Mouse (Mus musculus) hindbrain, postnatal 0 days (tissue): ENCODE data around the gene C1ql3. TPM values are rescaled to one million over a fixed set of nuclear protein-coding genes. Genes with fewer than 3 reads are reported as not detected.

Source experiments
- ATAC-seq: fragments of 200-750 bp; cut with Nextera tagmentation; 2 replicates; pipeline ENCODE4 v1.8.0; 2017; ENCODE audit warnings: mild to moderate bottlenecking, moderate TSS enrichment, moderate library complexity
- DNase-seq: peaks from one replicate; pipeline ENCODE4 v3.0.0-alpha.2; 2015; ENCODE audit warnings: low spot score
- H3K27ac ChIP-seq: fragments of 300-500 bp; sonication (generic); 2 replicates; pipeline ENCODE4 v1.5.1; 2014; ENCODE audit warnings: mild to moderate bottlenecking
- H3K27me3 ChIP-seq: fragments of 300-500 bp; sonication (generic); 2 replicates; pipeline ENCODE4 v1.6.1; 2014; ENCODE audit warnings: low read length, mixed read lengths; ENCODE audit not compliant: insufficient read depth
- H3K36me3 ChIP-seq: fragments of 300-500 bp; sonication (generic); 2 replicates; pipeline ENCODE4 v1.6.1; 2014; ENCODE audit warnings: low read length, mixed read lengths; ENCODE audit not compliant: insufficient read depth
- H3K4me1 ChIP-seq: fragments of 300-500 bp; sonication (generic); 2 replicates; pipeline ENCODE4 v1.6.1; 2014; ENCODE audit warnings: antibody characterized with exemption, low read length, mixed read lengths; ENCODE audit not compliant: insufficient read depth
- H3K4me2 ChIP-seq: fragments of 300-500 bp; sonication (generic); 2 replicates; pipeline ENCODE4 v1.6.1; 2014; ENCODE audit warnings: low read depth, mild to moderate bottlenecking, low read length, moderate library complexity, mixed read lengths
- H3K4me3 ChIP-seq: fragments of 300-500 bp; sonication (generic); 2 replicates; pipeline ENCODE4 v1.5.1; 2014; ENCODE audit warnings: low read length
- H3K9ac ChIP-seq: fragments of 300-500 bp; sonication (generic); replicated peaks from 2 replicates; pipeline ENCODE4 v1.6.1; 2014; ENCODE audit warnings: mild to moderate bottlenecking, low read length, moderate library complexity, mixed read lengths
- H3K9me3 ChIP-seq: fragments of 300-500 bp; sonication (generic); 2 replicates; pipeline ENCODE4 v1.6.1; 2016; ENCODE audit warnings: low read length, mixed read lengths
- CTCF ChIP-seq: IDR thresholded peaks from 2 replicates; pipeline ENCODE4 v1.5.1; 2016; ENCODE audit warnings: antibody characterized with exemption, control low read depth, low read depth
- WGBS: fragments of 180-500 bp; shearing (Covaris S2); extraction: QIAGEN DNeasy Blood & Tissue Kit; methylation state at CpG from one replicate; pipeline ENCODE4 v1.1.7; 2014; 5-methylcytosine and 5-hydroxymethylcytosine counted together
- polyA plus RNA-seq: library from polyadenylated mRNA; unstranded; fragments of >200 nt; fragmentation: Nextera tagmentation; extraction: Ambion mirVana; gene quantifications from 2 replicates; pipeline ENCODE4 v1.2.1, GENCODE M21; 2015
- total RNA-seq: library from RNA; depleted of rRNA; stranded (reverse); fragments of >200 nt; gene quantifications from 2 replicates; pipeline ENCODE4 v1.2.3, GENCODE M21; 2014

The C1ql3 gene
- total and polyA plus RNA-seq, 2 experiments from 2014 or later, result 7.5 to 23.0 TPM

DNA sequence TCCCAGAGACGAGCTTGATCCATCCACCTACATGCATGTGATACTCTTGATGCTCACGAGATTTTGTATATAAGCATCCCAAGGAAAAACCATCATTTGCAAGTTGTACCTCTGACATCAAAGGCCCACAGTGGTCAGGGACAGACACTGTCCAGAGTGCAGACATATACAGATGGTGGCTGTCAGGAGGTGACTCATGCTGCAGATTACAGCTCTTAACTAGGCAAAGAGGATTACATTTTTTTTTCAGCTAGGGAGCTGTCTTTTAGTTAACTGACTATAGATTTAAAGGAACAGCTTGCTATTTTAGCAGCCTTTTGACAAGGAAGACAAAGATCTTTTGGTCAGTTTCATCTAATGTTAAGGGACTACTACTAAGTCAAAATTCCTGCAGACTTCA lies 11.6 kb downstream of the C1ql3 start:
- H3K9ac ChIP-seq, result no peak overlapping the region
- no peaks in the 10 kb centered on the region for H3K4me1 ChIP-seq
- H3K36me3 ChIP-seq, result no peaks in the 10 kb centered on the region
- H3K27ac ChIP-seq, result no peak overlapping the region
- H3K9me3 ChIP-seq, result no peaks in the 10 kb centered on the region
- TF ChIP-seq CTCF, result no peak
- no peak for DNase-seq
- no peak overlapping the region for H3K4me2 ChIP-seq
- H3K4me3 ChIP-seq, result no peak overlapping the region
- H3K27me3 ChIP-seq, result no peaks in the 10 kb centered on the region
- WGBS, result 83% methylated on average over 2 of the region's 2 CpGs
- ATAC-seq, result no peak

DNA sequence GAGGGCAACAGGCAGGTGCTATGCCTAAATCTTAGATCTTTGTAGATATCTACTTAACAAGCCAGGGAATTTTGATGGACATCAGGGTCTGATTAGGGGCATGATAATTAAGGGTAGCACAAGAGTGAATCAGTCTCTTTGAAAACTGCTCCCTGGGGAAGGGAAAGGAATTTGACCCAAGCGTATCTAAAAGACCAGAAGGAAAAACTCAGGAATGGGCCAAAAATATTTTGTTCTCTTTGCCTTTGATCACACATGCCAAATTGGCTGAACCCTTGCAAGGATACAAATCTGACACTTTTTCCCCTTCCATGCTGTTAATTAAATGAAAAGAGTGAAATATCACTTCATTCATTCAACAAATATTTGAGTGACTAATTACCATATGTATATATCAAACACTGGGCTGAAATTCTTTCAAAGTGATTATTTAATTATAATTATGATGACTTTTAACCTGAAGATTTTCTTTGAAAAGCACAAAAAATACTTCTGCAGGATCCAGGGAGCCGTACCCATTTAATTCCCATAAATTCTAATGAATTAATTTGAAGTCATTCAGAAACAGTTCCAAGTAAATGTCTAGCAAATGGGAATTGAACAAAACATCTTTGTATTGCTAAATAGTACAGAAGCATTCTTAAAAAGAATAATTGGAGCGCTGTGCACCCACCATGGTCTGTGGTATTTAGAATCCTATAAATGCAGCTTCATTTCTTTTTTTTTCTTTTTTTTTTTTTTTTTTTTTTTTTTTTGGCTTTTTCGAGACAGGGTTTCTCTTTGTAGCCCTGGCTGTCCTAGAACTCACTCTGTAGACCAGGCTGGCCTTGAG lies 26.5 kb downstream of the C1ql3 start:
- no peak for TF ChIP-seq CTCF
- no peak overlapping the region for H3K9ac ChIP-seq
- H3K27me3 ChIP-seq, result no peaks in the 10 kb centered on the region
- no peaks in the 10 kb centered on the region for H3K9me3 ChIP-seq
- ATAC-seq, result no peak
- DNase-seq, result peak; percentile 30
- 56% methylated on average over 4 of the region's 4 CpGs for WGBS
- no peak overlapping the region for H3K4me2 ChIP-seq
- no peak overlapping the region for H3K4me3 ChIP-seq
- no peaks in the 10 kb centered on the region for H3K36me3 ChIP-seq
- H3K27ac ChIP-seq, result no peak overlapping the region
- no peaks in the 10 kb centered on the region for H3K4me1 ChIP-seq

DNA sequence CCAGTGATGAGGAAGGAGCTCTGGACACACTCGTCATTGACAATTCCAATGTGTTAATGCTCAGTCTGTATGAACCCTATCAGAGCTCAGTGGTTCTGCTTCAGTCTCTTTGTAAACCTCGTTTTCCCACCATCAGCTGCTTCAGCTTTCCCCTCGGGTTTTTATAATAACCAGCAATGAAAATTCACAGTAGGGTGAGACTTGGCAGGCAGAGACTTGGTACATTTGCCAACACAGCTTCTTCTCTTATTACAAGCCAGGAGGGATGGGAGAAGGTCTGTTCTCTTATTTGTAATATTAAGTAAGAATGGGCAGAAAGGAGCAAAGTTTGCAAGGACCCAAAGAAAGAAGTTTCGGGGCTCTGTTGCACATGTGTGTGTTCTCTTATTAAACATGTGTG lies 32.8 kb downstream of the C1ql3 start:
- no peak for TF ChIP-seq CTCF
- no peak overlapping the region for H3K27ac ChIP-seq
- ATAC-seq (no peak), DNase-seq (peak; percentile 20)
- H3K9ac ChIP-seq, result no peak overlapping the region
- H3K4me2 ChIP-seq, result no peak overlapping the region
- H3K9me3 ChIP-seq, result no peaks in the 10 kb centered on the region
- H3K4me3 ChIP-seq, result no peak overlapping the region
- H3K4me1 ChIP-seq, result no peaks in the 10 kb centered on the region
- WGBS, result 47% methylated on average over 4 of the region's 4 CpGs
- no peaks in the 10 kb centered on the region for H3K27me3 ChIP-seq
- no peaks in the 10 kb centered on the region for H3K36me3 ChIP-seq

DNA sequence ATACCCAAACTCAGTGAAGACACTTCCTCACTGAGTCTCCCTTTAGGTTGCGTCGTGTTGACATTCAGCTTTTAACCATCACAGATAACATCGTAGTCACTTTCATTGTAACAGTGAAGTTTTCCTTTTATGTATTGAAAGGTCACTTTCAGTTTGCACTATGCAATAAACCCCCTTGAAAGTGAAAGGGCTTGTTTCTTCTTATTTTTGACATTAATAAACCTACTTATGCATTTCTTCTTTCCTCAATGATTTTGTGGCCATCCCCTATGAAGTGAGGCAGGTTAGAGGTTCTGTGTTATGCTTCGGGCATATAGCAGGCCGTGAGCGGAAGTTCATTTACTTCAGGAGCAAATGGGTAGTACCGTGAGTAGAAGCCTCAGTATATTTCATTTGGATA lies 34.2 kb downstream of the C1ql3 start:
- Histone ChIP-seq H3K4me2 (no peak overlapping the region), H3K27me3 (no peaks in the 10 kb centered on the region), H3K4me1 (no peaks in the 10 kb centered on the region), H3K27ac (no peak overlapping the region), H3K36me3 (no peaks in the 10 kb centered on the region), H3K4me3 (no peak overlapping the region), H3K9ac (no peak overlapping the region), H3K9me3 (no peaks in the 10 kb centered on the region)
- DNase-seq (no peak), ATAC-seq (no peak)
- 94% methylated on average over 7 of the region's 7 CpGs for WGBS
- TF ChIP-seq CTCF, result no peak

DNA sequence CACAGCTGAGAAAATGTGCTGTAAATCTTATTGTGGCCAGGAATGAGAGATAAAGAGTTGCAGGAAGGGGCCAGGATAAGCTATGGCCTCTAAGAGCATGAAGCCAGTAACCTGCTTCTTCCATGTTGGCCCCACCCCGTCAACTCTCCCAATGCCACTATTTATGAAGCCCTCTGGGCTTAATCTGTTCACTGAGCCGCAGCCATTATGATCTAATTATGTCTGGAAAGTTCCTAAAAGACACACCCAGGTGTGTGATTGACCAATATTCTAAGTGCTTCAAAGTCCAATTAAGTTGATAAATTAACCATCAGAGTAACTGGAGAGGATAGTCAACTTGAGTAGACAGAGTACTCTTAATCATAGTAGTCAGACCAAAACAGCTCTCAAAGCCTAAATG lies 37.9 kb downstream of the C1ql3 start:
- H3K36me3 ChIP-seq, result no peaks in the 10 kb centered on the region
- H3K9me3 ChIP-seq, result no peaks in the 10 kb centered on the region
- H3K9ac ChIP-seq, result no peak overlapping the region
- H3K4me2 ChIP-seq, result no peak overlapping the region
- no peak overlapping the region for H3K27ac ChIP-seq
- DNase-seq, result no peak
- H3K27me3 ChIP-seq, result no peaks in the 10 kb centered on the region
- ATAC-seq, result no peak
- WGBS, result 89% methylated on average over 2 of the region's 2 CpGs
- no peak overlapping the region for H3K4me3 ChIP-seq
- TF ChIP-seq CTCF, result no peak
- no peaks in the 10 kb centered on the region for H3K4me1 ChIP-seq

DNA sequence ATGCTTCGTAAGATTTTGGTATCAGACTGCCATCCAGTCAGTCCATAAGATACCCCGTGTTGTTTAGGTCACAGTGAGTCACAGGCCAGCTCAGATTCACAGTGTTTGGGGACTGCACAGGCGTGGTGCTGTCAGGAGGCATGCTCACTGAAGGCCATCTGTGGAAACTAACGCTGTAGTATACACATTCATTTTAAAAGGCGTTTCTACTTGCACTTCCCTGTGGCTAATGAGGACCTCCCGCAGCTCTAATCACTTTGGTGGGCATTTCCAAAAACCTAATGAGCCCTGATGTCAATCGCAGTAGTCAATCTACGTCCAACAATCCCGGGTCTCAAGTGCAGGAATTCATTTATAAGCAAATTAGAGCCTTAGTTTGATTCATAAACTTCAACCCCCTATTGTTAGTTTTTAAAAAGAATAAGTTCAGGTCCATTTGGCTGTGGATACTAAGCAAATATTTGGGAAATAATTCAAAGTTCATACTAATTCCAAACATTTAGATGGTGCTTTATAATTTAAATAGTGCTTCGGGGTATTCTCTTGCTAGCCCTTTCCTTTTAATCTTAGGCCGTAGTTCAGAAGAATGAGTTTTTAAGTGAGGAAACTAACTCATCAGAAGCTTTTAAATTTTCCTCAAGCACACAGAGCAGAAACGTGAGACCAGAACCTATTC lies 41.4 kb downstream of the C1ql3 start:
- DNase-seq, result peak; percentile 5

More for the DNA sequence above, 41.4 kb downstream of the C1ql3 start:
- Histone ChIP-seq H3K4me1 (no peaks in the 10 kb centered on the region), H3K4me3 (no peak overlapping the region), H3K27ac (no peak overlapping the region), H3K4me2 (no peak overlapping the region), H3K27me3 (no peaks in the 10 kb centered on the region), H3K36me3 (no peaks in the 10 kb centered on the region), H3K9me3 (no peaks in the 10 kb centered on the region), H3K9ac (no peak overlapping the region)
- ATAC-seq, result no peak
- WGBS, result 37% methylated on average over 12 of the region's 12 CpGs
- TF ChIP-seq CTCF, result no peak
